Mouse (Mus musculus) lung, embryonic 15.5 days (tissue): ENCODE data around the gene Pde7b. TPM values are rescaled to one million over a fixed set of nuclear protein-coding genes. Genes with fewer than 3 reads are reported as not detected.

Experiments
- ATAC-seq: fragments of 200-750 bp; cut with Nextera tagmentation; 2 replicates; pipeline ENCODE4 v1.8.0; 2017; ENCODE audit warnings: moderate number of reproducible peaks, borderline replicate concordance; ENCODE audit not compliant: low FRiP score, low TSS enrichment; ENCODE audit errors: extremely low read depth
- H3K27ac ChIP-seq: fragments of 300-500 bp; sonication (generic); 2 replicates; pipeline ENCODE4 v1.5.1; 2015; ENCODE audit warnings: moderate library complexity, mild to moderate bottlenecking, inconsistent platforms
- H3K27me3 ChIP-seq: fragments of 300-500 bp; sonication (generic); 2 replicates; pipeline ENCODE4 v1.6.1; 2015; ENCODE audit warnings: inconsistent platforms
- H3K36me3 ChIP-seq: fragments of 300-500 bp; sonication (generic); 2 replicates; pipeline ENCODE4 v1.6.1; 2015; ENCODE audit warnings: inconsistent platforms
- H3K4me1 ChIP-seq: fragments of 300-500 bp; sonication (generic); 2 replicates; pipeline ENCODE4 v1.6.1; 2015; ENCODE audit warnings: inconsistent platforms
- H3K4me2 ChIP-seq: fragments of 300-500 bp; sonication (generic); 2 replicates; pipeline ENCODE4 v1.6.1; 2015; ENCODE audit warnings: inconsistent platforms, mild to moderate bottlenecking, moderate library complexity
- H3K4me3 ChIP-seq: fragments of 300-500 bp; sonication (generic); 2 replicates; pipeline ENCODE4 v1.5.1; 2015; ENCODE audit warnings: mild to moderate bottlenecking, inconsistent platforms
- H3K9ac ChIP-seq: fragments of 300-500 bp; sonication (generic); 2 replicates; pipeline ENCODE4 v1.6.1; 2015; ENCODE audit warnings: inconsistent platforms
- H3K9me3 ChIP-seq: fragments of 300-500 bp; sonication (generic); 2 replicates; pipeline ENCODE4 v1.6.1; 2016; ENCODE audit warnings: inconsistent platforms
- WGBS: fragments of 180-500 bp; shearing (Covaris S2); methylation state at CpG from one replicate; pipeline ENCODE4 v1.1.7; 2015; 5-methylcytosine and 5-hydroxymethylcytosine counted together
- polyA plus RNA-seq: library from polyadenylated mRNA; unstranded; fragments of >200 nt; fragmentation: Nextera tagmentation; extraction: Ambion mirVana; gene quantifications from 2 replicates; pipeline ENCODE4 v1.2.1, GENCODE M21; 2015

Gene Pde7b
- polyA plus RNA-seq, 1 experiment from 2014 or later: 3.1 TPM

DNA sequence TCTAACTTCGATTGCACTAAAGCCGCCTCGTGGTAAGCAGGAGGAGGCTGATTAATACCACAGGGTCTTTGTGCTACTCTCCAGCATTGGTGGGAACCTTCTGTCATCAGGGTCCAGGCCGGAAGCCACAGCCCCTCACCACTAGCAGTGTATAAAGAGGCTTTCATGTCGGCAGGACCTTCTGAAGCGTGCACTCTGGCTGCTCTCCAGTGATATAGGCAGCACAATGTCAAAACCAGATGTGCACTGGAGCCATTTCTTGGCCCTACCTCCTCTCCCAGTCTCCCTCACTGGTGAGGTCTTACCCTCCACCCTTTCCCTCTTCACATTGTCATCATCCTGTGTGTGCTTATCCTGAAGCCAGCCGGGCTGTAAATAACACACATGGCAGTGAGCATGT is 24.2 kb downstream of the Pde7b start:
- no peak for ATAC-seq
- no peak overlapping the region for H3K4me2 ChIP-seq
- H3K36me3 ChIP-seq: no peaks in the 10 kb centered on the region
- no peaks in the 10 kb centered on the region for H3K4me1 ChIP-seq
- no peak overlapping the region for H3K27ac ChIP-seq
- no peak overlapping the region for H3K9ac ChIP-seq
- no peak overlapping the region for H3K4me3 ChIP-seq
- WGBS: 50% methylated on average over 7 of the region's 7 CpGs
- no peaks in the 10 kb centered on the region for H3K27me3 ChIP-seq
- H3K9me3 ChIP-seq: no peaks in the 10 kb centered on the region

- WGBS: 85% methylated on average over 9 of the region's 9 CpGs
- no peak for ATAC-seq
Observed at GRCm38 (mm10) chr10:20699874-20700273, 25.0 kb downstream of the Pde7b start.

GRCm38 (mm10) chr10:20695637-20696036 is 29.2 kb downstream of the Pde7b start:
- no peaks in the 10 kb centered on the region for H3K36me3 ChIP-seq
- no peak for ATAC-seq
- 0 out of 2 replicates have a peak overlapping the region, but pooled peaks have one; percentile 22 for H3K27ac ChIP-seq
- H3K27me3 ChIP-seq: no peaks in the 10 kb centered on the region
- WGBS: 52% methylated on average over 11 of the region's 11 CpGs
- H3K9me3 ChIP-seq: no peaks in the 10 kb centered on the region
- H3K4me2 ChIP-seq: no peak overlapping the region
- no peak overlapping the region for H3K9ac ChIP-seq
- H3K4me3 ChIP-seq: no peak overlapping the region
- no peaks in the 10 kb centered on the region for H3K4me1 ChIP-seq

More at GRCm38 (mm10) chr10:20699874-20700273, 25.0 kb downstream of the Pde7b start:
- Histone ChIP-seq H3K9me3 (no peaks in the 10 kb centered on the region), H3K27me3 (no peaks in the 10 kb centered on the region), H3K4me3 (no peak overlapping the region), H3K36me3 (no peaks in the 10 kb centered on the region), H3K9ac (no peak overlapping the region), H3K27ac (no peak overlapping the region), H3K4me1 (no peaks in the 10 kb centered on the region), H3K4me2 (no peak overlapping the region)

- 71% methylated on average over 9 of the region's 9 CpGs for WGBS
- Histone ChIP-seq H3K36me3 (no peaks in the 10 kb centered on the region), H3K4me3 (no peak overlapping the region), H3K9ac (no peak overlapping the region), H3K9me3 (no peaks in the 10 kb centered on the region), H3K4me1 (no peaks in the 10 kb centered on the region), H3K4me2 (no peak overlapping the region), H3K27me3 (no peaks in the 10 kb centered on the region), H3K27ac (no peak overlapping the region)
- no peak for ATAC-seq
Observed at GRCm38 (mm10) chr10:20690002-20690401, 34.9 kb downstream of the Pde7b start.

GRCm38 (mm10) chr10:20684151-20684550 is 40.7 kb downstream of the Pde7b start:
- Histone ChIP-seq H3K27me3 (no peaks in the 10 kb centered on the region), H3K9ac (no peak overlapping the region), H3K36me3 (no peaks in the 10 kb centered on the region), H3K4me1 (no peaks in the 10 kb centered on the region), H3K9me3 (no peaks in the 10 kb centered on the region), H3K4me2 (no peak overlapping the region), H3K4me3 (no peak overlapping the region), H3K27ac (no peak overlapping the region)
- 93% methylated on average over 2 of the region's 2 CpGs for WGBS
- ATAC-seq: no peak

- no peak overlapping the region for H3K4me2 ChIP-seq
- H3K27me3 ChIP-seq: no peaks in the 10 kb centered on the region
- H3K4me3 ChIP-seq: no peak overlapping the region
- H3K9ac ChIP-seq: no peak overlapping the region
- H3K4me1 ChIP-seq: 0 out of 2 replicates have a peak, but pooled peaks cover 4% of the 10 kb centered on the region
- H3K36me3 ChIP-seq: no peaks in the 10 kb centered on the region
- WGBS: 89% methylated on average over 3 of the region's 3 CpGs
- no peaks in the 10 kb centered on the region for H3K9me3 ChIP-seq
- H3K27ac ChIP-seq: no peak overlapping the region
- no peak for ATAC-seq
Observed at GRCm38 (mm10) chr10:20680986-20681385, 43.9 kb downstream of the Pde7b start.

DNA sequence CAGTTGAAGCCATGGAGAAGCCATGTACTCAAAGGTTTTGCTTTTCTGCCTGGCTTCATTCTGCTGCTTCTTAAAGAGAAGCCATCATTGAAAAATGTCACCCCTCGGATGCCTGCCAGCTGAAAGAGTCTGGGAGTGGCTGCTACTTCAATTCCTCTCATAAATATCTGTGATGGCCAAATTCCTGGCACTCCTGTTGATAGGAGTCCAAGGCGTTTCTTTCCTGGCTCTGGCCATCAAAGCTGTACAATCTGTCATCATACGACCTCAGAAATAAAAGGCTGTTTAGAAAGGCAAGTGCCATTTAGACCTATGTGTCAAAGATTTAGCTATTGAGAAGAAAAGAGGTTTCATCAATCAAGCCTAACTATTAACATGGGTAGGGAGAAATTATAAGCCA is 49.6 kb downstream of the Pde7b start:
- no peak for ATAC-seq
- Histone ChIP-seq H3K27ac (no peak overlapping the region), H3K4me1 (peaks cover 26% of the 10 kb centered on the region), H3K4me2 (no peak overlapping the region), H3K9ac (no peak overlapping the region), H3K4me3 (no peak overlapping the region), H3K36me3 (no peaks in the 10 kb centered on the region), H3K9me3 (no peaks in the 10 kb centered on the region), H3K27me3 (no peaks in the 10 kb centered on the region)
- 10% methylated on average over 3 of the region's 3 CpGs for WGBS

DNA sequence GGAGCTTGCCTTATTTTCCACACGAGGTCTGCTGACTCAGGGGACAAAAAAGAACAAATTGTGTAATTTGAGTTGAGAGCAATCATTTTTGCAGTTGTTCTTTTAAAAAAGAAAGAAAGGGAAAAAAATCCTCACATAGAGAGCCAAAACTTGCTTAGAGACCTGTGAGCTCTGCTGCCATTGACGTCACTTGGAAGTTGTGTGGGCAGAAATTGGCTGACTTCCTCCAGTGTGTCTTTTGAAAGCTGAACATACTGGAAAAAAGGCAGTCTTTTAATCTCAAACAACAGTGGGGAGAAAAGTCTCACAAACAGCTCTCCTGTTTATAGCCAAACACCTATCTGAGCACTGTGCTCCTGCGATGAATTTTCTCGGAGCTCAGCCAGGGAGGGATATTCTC is 51.1 kb downstream of the Pde7b start:
- Histone ChIP-seq H3K4me3 (no peak overlapping the region), H3K36me3 (no peaks in the 10 kb centered on the region), H3K4me1 (peaks cover 26% of the 10 kb centered on the region), H3K9ac (no peak overlapping the region), H3K27ac (no peak overlapping the region), H3K4me2 (no peak overlapping the region), H3K9me3 (no peaks in the 10 kb centered on the region), H3K27me3 (no peaks in the 10 kb centered on the region)
- 78% methylated on average over 4 of the region's 4 CpGs for whole genome bisulfite sequencing
- ATAC-seq: no peak

- no peak for ATAC-seq
- Histone ChIP-seq H3K27me3 (no peaks in the 10 kb centered on the region), H3K36me3 (no peaks in the 10 kb centered on the region), H3K4me2 (no peak overlapping the region), H3K9ac (no peak overlapping the region), H3K4me3 (no peak overlapping the region), H3K9me3 (no peaks in the 10 kb centered on the region), H3K4me1 (peaks cover 26% of the 10 kb centered on the region), H3K27ac (peak overlapping the region; percentile 20)
- 51% methylated on average over 11 of the region's 11 CpGs for WGBS
Observed at GRCm38 (mm10) chr10:20672591-20672990, 52.3 kb downstream of the Pde7b start.

GRCm38 (mm10) chr10:20671621-20672020 is 53.3 kb downstream of the Pde7b start:
- 24% methylated on average over 5 of the region's 5 CpGs for WGBS
- H3K4me2 ChIP-seq: no peak overlapping the region
- H3K4me1 ChIP-seq: peaks cover 21% of the 10 kb centered on the region
- no peaks in the 10 kb centered on the region for H3K27me3 ChIP-seq
- no peak overlapping the region for H3K4me3 ChIP-seq
- peak overlapping the region; percentile 25; the same call in 1 of the 2 replicates for H3K27ac ChIP-seq
- no peak for ATAC-seq
- H3K36me3 ChIP-seq: no peaks in the 10 kb centered on the region
- H3K9ac ChIP-seq: no peak overlapping the region
- no peaks in the 10 kb centered on the region for H3K9me3 ChIP-seq

DNA sequence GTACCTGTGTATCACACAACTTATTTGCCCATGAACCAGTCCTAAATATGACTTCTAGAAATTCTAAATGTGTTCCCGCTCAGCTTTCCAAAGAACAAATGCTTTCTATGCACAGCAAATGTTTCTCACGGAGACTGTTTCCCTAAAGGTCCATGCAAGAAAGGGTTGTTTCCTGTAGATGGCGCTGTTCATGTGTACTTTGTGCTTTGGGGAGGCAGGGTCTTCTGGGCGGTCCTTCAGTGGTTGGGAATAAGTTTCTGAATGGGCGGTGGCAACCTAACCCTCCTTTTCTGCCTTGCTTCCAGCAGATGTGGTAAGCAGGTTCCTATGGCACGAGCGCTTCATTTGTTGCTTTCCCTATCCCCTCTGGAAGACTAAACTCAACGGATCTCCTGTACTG is 54.3 kb downstream of the Pde7b start:
- Histone ChIP-seq H3K27ac (no peak overlapping the region), H3K9ac (no peak overlapping the region), H3K4me1 (peaks cover 21% of the 10 kb centered on the region), H3K36me3 (no peaks in the 10 kb centered on the region), H3K9me3 (no peaks in the 10 kb centered on the region), H3K4me2 (no peak overlapping the region), H3K4me3 (no peak overlapping the region), H3K27me3 (no peaks in the 10 kb centered on the region)
- WGBS: 88% methylated on average over 8 of the region's 8 CpGs
- no peak for ATAC-seq

- H3K36me3 ChIP-seq: no peaks in the 10 kb centered on the region
- no peak overlapping the region for H3K4me2 ChIP-seq
- H3K4me1 ChIP-seq: peaks cover 16% of the 10 kb centered on the region
- no peak overlapping the region for H3K9ac ChIP-seq
- no peaks in the 10 kb centered on the region for H3K9me3 ChIP-seq
- H3K27me3 ChIP-seq: no peaks in the 10 kb centered on the region
- no peak overlapping the region for H3K4me3 ChIP-seq
- H3K27ac ChIP-seq: peak overlapping the region; percentile 73
- peak; percentile 49; the same call in 1 of the 2 replicates for ATAC-seq
- WGBS: 58% methylated on average over 10 of the region's 10 CpGs
Observed at GRCm38 (mm10) chr10:20669467-20669866, 55.4 kb downstream of the Pde7b start.

- Histone ChIP-seq H3K9ac (no peak overlapping the region), H3K36me3 (no peaks in the 10 kb centered on the region), H3K4me2 (no peak overlapping the region), H3K4me3 (no peak overlapping the region), H3K27ac (no peak overlapping the region), H3K4me1 (peaks cover 16% of the 10 kb centered on the region), H3K9me3 (no peaks in the 10 kb centered on the region), H3K27me3 (no peaks in the 10 kb centered on the region)
- no peak for ATAC-seq
- WGBS: 48% methylated on average over 4 of the region's 4 CpGs
Observed at GRCm38 (mm10) chr10:20668577-20668976, 56.3 kb downstream of the Pde7b start.
